8 mouse cellular contexts compared by ENCODE assay signal in the genomic region with DNA sequence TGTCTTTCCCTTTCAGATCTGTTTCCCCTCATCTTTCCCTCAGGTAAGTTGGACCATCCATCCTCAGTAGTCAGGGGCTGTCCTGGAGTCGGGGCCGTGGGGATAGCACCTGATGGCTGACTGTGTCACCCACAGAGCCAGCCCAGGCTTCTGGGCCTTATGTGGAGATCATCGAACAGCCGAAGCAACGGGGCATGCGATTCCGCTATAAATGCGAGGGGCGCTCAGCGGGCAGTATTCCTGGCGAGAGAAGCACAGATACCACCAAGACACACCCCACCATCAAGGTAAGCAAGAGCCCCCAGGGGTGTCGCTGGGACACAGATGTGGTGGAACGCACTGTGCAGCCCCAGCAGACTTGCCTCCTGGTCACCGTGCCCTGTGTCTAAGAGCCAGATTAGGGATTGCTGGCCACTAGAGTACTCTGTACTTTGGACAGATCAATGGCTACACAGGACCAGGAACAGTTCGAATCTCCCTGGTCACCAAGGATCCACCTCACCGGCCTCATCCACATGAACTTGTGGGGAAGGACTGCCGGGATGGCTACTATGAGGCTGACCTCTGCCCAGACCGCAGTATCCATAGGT. TPM values are rescaled to one million over a fixed set of nuclear protein-coding genes. Genes with fewer than 3 reads are reported as not detected.
DNase-seq lines count a peak whose midpoint lies in the region; ATAC-seq and TF ChIP-seq lines count a peak whose summit lies in the region.

No protein-coding gene starts in this region.

- intact Hi-C loops in left cerebral cortex, postnatal 4 days (cut with DNase I) = no loop called here

- WGBS in lung, adult 2 months = 88% methylated on average over 18 of the region's 18 CpGs
- WGBS in embryonic facial prominence, embryonic 15.5 days = 89% methylated on average over 18 of the region's 18 CpGs
- WGBS in intestine, postnatal 0 days = 86% methylated on average over 18 of the region's 18 CpGs
- WGBS in neural tube, embryonic 14.5 days = 90% methylated on average over 18 of the region's 18 CpGs

- peak overlapping the region; percentile 74 for H3K4me2 ChIP-seq in embryonic facial prominence, embryonic 15.5 days (replicated peaks)
- H3K4me2 ChIP-seq in intestine, postnatal 0 days (replicated peaks; ENCODE audit: low read depth) = peak overlapping the region; percentile 89
- H3K4me2 ChIP-seq in neural tube, embryonic 14.5 days (ENCODE audit: low read depth, low read length) = peak overlapping the region; percentile 95

- H3K27ac ChIP-seq in embryonic facial prominence, embryonic 15.5 days (replicated peaks) = peak overlapping the region; percentile 84; the same call in 1 of the 2 replicates
- no peak overlapping the region for H3K27ac ChIP-seq in intestine, postnatal 0 days (ENCODE audit: low read depth, low read length)
- H3K27ac ChIP-seq in neural tube, embryonic 14.5 days (ENCODE audit: low read depth, low read length) = no peak overlapping the region

- no peak for ATAC-seq in embryonic facial prominence, embryonic 15.5 days (ENCODE audit: insufficient number of reproducible peaks, low FRiP score, low TSS enrichment, low read depth)
- no peak for ATAC-seq in intestine, postnatal 0 days
- ATAC-seq in neural tube, embryonic 14.5 days (ENCODE audit: low read depth) = no peak

- peak overlapping the region; percentile 83 for H3K4me3 ChIP-seq in lung, adult 2 months (replicated peaks; ENCODE audit: extremely low read depth, low read depth, low read length)
- peak overlapping the region; percentile 60 for H3K4me3 ChIP-seq in embryonic facial prominence, embryonic 15.5 days (replicated peaks)
- peak overlapping the region; percentile 85 for H3K4me3 ChIP-seq in intestine, postnatal 0 days (ENCODE audit: low read depth, low read length)
- peak overlapping the region; percentile 87 for H3K4me3 ChIP-seq in neural tube, embryonic 14.5 days (ENCODE audit: low read depth, low read length)

- TF ChIP-seq POLR2A in lung, adult 2 months (IDR thresholded peaks at IDR 0.05; ENCODE audit: borderline replicate concordance, extremely low read depth, low read depth, low read length) = no peak

- peaks cover 15% of the 10 kb centered on the region for H3K4me1 ChIP-seq in lung, adult 2 months (ENCODE audit: control insufficient read depth, insufficient read depth, low read length)
- H3K4me1 ChIP-seq in embryonic facial prominence, embryonic 15.5 days = peaks cover 19% of the 10 kb centered on the region
- peaks cover 6% of the 10 kb centered on the region; the same call in 1 of the 2 replicates for H3K4me1 ChIP-seq in intestine, postnatal 0 days (replicated peaks; ENCODE audit: control insufficient read depth, insufficient read depth, low read length)
- peaks cover 16% of the 10 kb centered on the region for H3K4me1 ChIP-seq in neural tube, embryonic 14.5 days (ENCODE audit: control insufficient read depth, insufficient read depth, low read length)

- peak overlapping the region; percentile 64 for H3K9ac ChIP-seq in embryonic facial prominence, embryonic 15.5 days
- peak overlapping the region; percentile 95 for H3K9ac ChIP-seq in intestine, postnatal 0 days (ENCODE audit: low read depth, low read length)
- peak overlapping the region; percentile 93 for H3K9ac ChIP-seq in neural tube, embryonic 14.5 days (replicated peaks; ENCODE audit: low read depth, low read length)

- H3K27me3 ChIP-seq in embryonic facial prominence, embryonic 15.5 days = no peaks in the 10 kb centered on the region
- H3K27me3 ChIP-seq in intestine, postnatal 0 days (replicated peaks; ENCODE audit: control insufficient read depth, insufficient read depth, low read length) = no peaks in the 10 kb centered on the region
- no peaks in the 10 kb centered on the region for H3K27me3 ChIP-seq in neural tube, embryonic 14.5 days (ENCODE audit: control insufficient read depth, insufficient read depth, low read length)

- no peak for DNase-seq in lung, adult 2 months
- no peak for DNase-seq in lung, postnatal 36 days
- DNase-seq in left cerebral cortex, postnatal 4 days = no peak
- DNase-seq in layer of hippocampus, postnatal 10 days (ENCODE audit: low spot score in 2 of 2) = no peak
- DNase-seq in layer of hippocampus, adult 8-10 months (ENCODE audit: low spot score in 2 of 2) = no peak

- H3K36me3 ChIP-seq in embryonic facial prominence, embryonic 15.5 days = peaks cover 47% of the 10 kb centered on the region
- H3K36me3 ChIP-seq in intestine, postnatal 0 days (ENCODE audit: control insufficient read depth, insufficient read depth) = peaks cover 41% of the 10 kb centered on the region
- H3K36me3 ChIP-seq in neural tube, embryonic 14.5 days (ENCODE audit: control insufficient read depth, insufficient read depth, low read length) = peaks cover 34% of the 10 kb centered on the region

- no peak for TF ChIP-seq CTCF in lung, adult 2 months (IDR thresholded peaks at IDR 0.05; ENCODE audit: insufficient read depth, low read length)
- no peak for TF ChIP-seq CTCF in intestine, postnatal 0 days (IDR thresholded peaks at IDR 0.05; ENCODE audit: low read depth)

- H3K9me3 ChIP-seq in embryonic facial prominence, embryonic 15.5 days (replicated peaks) = no peaks in the 10 kb centered on the region
- H3K9me3 ChIP-seq in intestine, postnatal 0 days (ENCODE audit: control insufficient read depth) = no peaks in the 10 kb centered on the region
- no peaks in the 10 kb centered on the region for H3K9me3 ChIP-seq in neural tube, embryonic 14.5 days (ENCODE audit: control insufficient read depth, low read length)

RNA-seq across cellular contexts. Expression of a gene that starts 1.2 kb away (rescaled TPM):
- 118 and 120 TPM in 2 replicates for polyA plus RNA-seq in lung, adult 2 months (2012; rRNA removed)
- 61.4 and 62.4 TPM in 2 replicates for polyA plus RNA-seq in embryonic facial prominence, embryonic 15.5 days (2015; fragmentation: Nextera tagmentation; extraction: Ambion mirVana)
- polyA plus RNA-seq in intestine, postnatal 0 days (2015; fragmentation: Nextera tagmentation; extraction: Ambion mirVana) = 28.4 and 31.9 TPM in 2 replicates
- polyA plus RNA-seq in neural tube, embryonic 14.5 days (2014; fragmentation: Nextera tagmentation; extraction: Ambion mirVana) = 26.9 and 31.0 TPM in 2 replicates
- 10 to 100 TPM; 29.6 to 34.8 TPM for total RNA-seq in left cerebral cortex, postnatal 4 days (2021)
- 10 to 100 TPM; 24.4 to 24.7 TPM for total RNA-seq in layer of hippocampus, postnatal 10 days (2021)
- 10 to 100 TPM; 18.8 to 32.7 (median 23.7) TPM for total RNA-seq in layer of hippocampus, adult 8-10 months (2022)

RNA-seq across cellular contexts. Expression of a gene that starts 25.0 kb away (rescaled TPM):
- polyA plus RNA-seq in lung, adult 2 months (2012; rRNA removed) = 163 and 214 TPM in 2 replicates
- polyA plus RNA-seq in embryonic facial prominence, embryonic 15.5 days (2015; fragmentation: Nextera tagmentation; extraction: Ambion mirVana) = 29.4 and 30.4 TPM in 2 replicates
- polyA plus RNA-seq in intestine, postnatal 0 days (2015; fragmentation: Nextera tagmentation; extraction: Ambion mirVana) = 8.2 and 9.8 TPM in 2 replicates
- 7.7 and 12.6 TPM in 2 replicates for polyA plus RNA-seq in neural tube, embryonic 14.5 days (2014; fragmentation: Nextera tagmentation; extraction: Ambion mirVana)
- 10 to 100 TPM; 31.1 to 33.3 TPM for total RNA-seq in left cerebral cortex, postnatal 4 days (2021)
- total RNA-seq in layer of hippocampus, postnatal 10 days (2021) = 10 to 100 TPM; 30.0 to 34.2 TPM
- 10 to 100 TPM; 16.2 to 20.4 (median 19.4) TPM for total RNA-seq in layer of hippocampus, adult 8-10 months (2022)

RNA-seq across cellular contexts. Expression of a gene that starts 28.5 kb away (rescaled TPM):
- polyA plus RNA-seq in lung, adult 2 months (2012; rRNA removed) = 72.5 and 75.7 TPM in 2 replicates
- 49.4 and 52.3 TPM in 2 replicates for polyA plus RNA-seq in embryonic facial prominence, embryonic 15.5 days (2015; fragmentation: Nextera tagmentation; extraction: Ambion mirVana)
- 37.4 and 38.6 TPM in 2 replicates for polyA plus RNA-seq in intestine, postnatal 0 days (2015; fragmentation: Nextera tagmentation; extraction: Ambion mirVana)
- 45.6 and 47.3 TPM in 2 replicates for polyA plus RNA-seq in neural tube, embryonic 14.5 days (2014; fragmentation: Nextera tagmentation; extraction: Ambion mirVana)
- total RNA-seq in left cerebral cortex, postnatal 4 days (2021) = 10 to 100 TPM; 84.6 to 98.4 TPM
- total RNA-seq in layer of hippocampus, postnatal 10 days (2021) = 10 to 100 TPM; 69.7 to 87.5 TPM
- 100 to 1,000 TPM in 1 of 4 experiments, 10 to 100 TPM in 3; 81.5 to 105 (median 86.9) TPM for total RNA-seq in layer of hippocampus, adult 8-10 months (2022)

RNA-seq across cellular contexts. Expression of a gene that starts 36.8 kb away (rescaled TPM):
- polyA plus RNA-seq in lung, adult 2 months (2012; rRNA removed) = 38.6 and 47.6 TPM in 2 replicates
- polyA plus RNA-seq in embryonic facial prominence, embryonic 15.5 days (2015; fragmentation: Nextera tagmentation; extraction: Ambion mirVana) = 122 and 126 TPM in 2 replicates
- 73.8 and 81.0 TPM in 2 replicates for polyA plus RNA-seq in intestine, postnatal 0 days (2015; fragmentation: Nextera tagmentation; extraction: Ambion mirVana)
- polyA plus RNA-seq in neural tube, embryonic 14.5 days (2014; fragmentation: Nextera tagmentation; extraction: Ambion mirVana) = 49.8 and 51.7 TPM in 2 replicates
- 10 to 100 TPM; 47.3 to 49.7 TPM for total RNA-seq in left cerebral cortex, postnatal 4 days (2021)
- 10 to 100 TPM; 70.8 to 73.5 TPM for total RNA-seq in layer of hippocampus, postnatal 10 days (2021)
- total RNA-seq in layer of hippocampus, adult 8-10 months (2022) = 10 to 100 TPM; 58.8 to 96.9 (median 78.2) TPM

RNA-seq across cellular contexts. Expression of a gene that starts 50.0 kb away (rescaled TPM):
- polyA plus RNA-seq in lung, adult 2 months (2012; rRNA removed) = 141 and 162 TPM in 2 replicates
- 27.1 and 30.0 TPM in 2 replicates for polyA plus RNA-seq in embryonic facial prominence, embryonic 15.5 days (2015; fragmentation: Nextera tagmentation; extraction: Ambion mirVana)
- 29.4 and 29.7 TPM in 2 replicates for polyA plus RNA-seq in intestine, postnatal 0 days (2015; fragmentation: Nextera tagmentation; extraction: Ambion mirVana)
- polyA plus RNA-seq in neural tube, embryonic 14.5 days (2014; fragmentation: Nextera tagmentation; extraction: Ambion mirVana) = 6.8 and 11.1 TPM in 2 replicates
- total RNA-seq in left cerebral cortex, postnatal 4 days (2021) = 10 to 100 TPM; 14.3 to 14.6 TPM
- 10 to 100 TPM; 13.0 to 16.1 TPM for total RNA-seq in layer of hippocampus, postnatal 10 days (2021)
- total RNA-seq in layer of hippocampus, adult 8-10 months (2022) = 10 to 100 TPM; 16.9 to 21.3 (median 18.7) TPM
